Mouse (Mus musculus) myocyte (in vitro differentiated cells): ENCODE measurements around the gene Olfr356.

Experiments
- CEBPB ChIP-seq: IDR thresholded peaks from 2 replicates; pipeline ENCODE4 v1.6.1; 2011; ENCODE audit warnings: mild to moderate bottlenecking, moderate library complexity; ENCODE audit not compliant: poor library complexity, insufficient read depth, severe bottlenecking
- MAX ChIP-seq: IDR thresholded peaks from one replicate; pipeline ENCODE4 v1.6.1; 2011; ENCODE audit warnings: low read depth, mild to moderate bottlenecking, control low read depth
- MYOG ChIP-seq, 3 experiments: IDR thresholded peaks; one replicate each; pipeline ENCODE4 v1.6.1; 2011; ENCODE audit warnings: control low read depth in 2 of 3, low read depth in 2 of 3, mild to moderate bottlenecking in 2 of 3; ENCODE audit not compliant: insufficient read length in 2 of 3, control insufficient read depth in 1 of 3, insufficient read depth in 1 of 3
- POLR2A ChIP-seq: IDR thresholded peaks from one replicate; pipeline ENCODE4 v1.6.1; 2011; ENCODE audit warnings: low read depth, mild to moderate bottlenecking, control low read depth, moderate library complexity; ENCODE audit not compliant: insufficient read length
- POLR2AphosphoS2 ChIP-seq: IDR thresholded peaks from one replicate; pipeline ENCODE4 v1.6.1; 2011; ENCODE audit warnings: low read depth, control low read depth; ENCODE audit not compliant: insufficient read length
- TCF12 ChIP-seq: IDR thresholded peaks from one replicate; pipeline ENCODE4 v1.6.1; 2011; ENCODE audit warnings: mild to moderate bottlenecking, control low read depth; ENCODE audit not compliant: poor library complexity, insufficient read depth, severe bottlenecking
- USF1 ChIP-seq: IDR thresholded peaks from one replicate; pipeline ENCODE4 v1.6.1; 2011; ENCODE audit warnings: low read depth, mild to moderate bottlenecking, control low read depth, moderate library complexity

DNA sequence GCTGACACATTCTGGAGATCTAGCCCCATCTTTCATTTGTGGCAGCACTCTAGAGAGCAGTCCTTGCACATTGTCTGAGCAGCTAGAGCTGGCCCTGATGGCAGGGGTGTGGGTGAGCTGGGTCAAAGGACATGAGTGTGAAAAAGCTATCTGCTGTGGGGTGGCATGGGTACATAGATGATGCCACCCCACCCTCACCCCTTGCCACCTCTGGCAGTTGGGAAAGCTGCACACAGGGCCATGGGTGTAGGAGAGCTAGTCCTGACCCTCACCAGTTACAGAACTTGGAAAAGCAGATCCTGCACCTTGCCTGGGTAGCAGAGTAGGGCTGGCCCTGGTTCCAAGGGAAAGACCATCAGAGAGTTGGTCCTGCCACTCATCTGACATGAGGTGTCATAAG is 39.8 kb upstream of the Olfr356 start:
- TF ChIP-seq TCF12 (no peak), POLR2A (no peak), USF1 (no peak), MYOG (IDR thresholded peaks at IDR 0.05; ENCODE audit: control insufficient read depth in 1 of 3, insufficient read depth in 1 of 3, insufficient read length in 2 of 3, low read depth in 2 of 3) (no peak), MAX (no peak), POLR2AphosphoS2 (no peak), CEBPB (no peak)
